Mouse (Mus musculus) left cerebral cortex, adult 8-10 months (tissue): ENCODE measurements at regions not wholly inside any gene's neighbourhood (a gene's known extent, or its start where the extent isn't known, plus 50 kb on each side); places are given as distances from the start of the nearest gene placed in this dataset.

Source experiments
- DNase-seq, 2 experiments: peaks; one replicate each; pipeline ENCODE4 v3.0.0; 2022; ENCODE audit warnings: low spot score in 2 of 2

- no peak for DNase-seq
Measured at GRCm38 (mm10) chr8:8794711-8795110, 104.4 kb upstream of the Arglu1 start.

- DNase-seq: no peak
Measured at GRCm38 (mm10) chr8:8779931-8780330, 89.6 kb upstream of the Arglu1 start.

- no peak for DNase-seq
Measured at GRCm38 (mm10) chr8:8774496-8775015, 84.2 kb upstream of the Arglu1 start.

GRCm38 (mm10) chr8:8772424-8772823, 82.1 kb upstream of the Arglu1 start:
- DNase-seq: no peak

- DNase-seq: no peak
Measured at GRCm38 (mm10) chr8:8770397-8770796, 80.1 kb upstream of the Arglu1 start.

- DNase-seq: no peak
Measured at GRCm38 (mm10) chr8:8762354-8762753, 72.0 kb upstream of the Arglu1 start.

GRCm38 (mm10) chr8:8758283-8758682, 68.0 kb upstream of the Arglu1 start:
- DNase-seq: no peak

GRCm38 (mm10) chr8:8751208-8751607, 60.9 kb upstream of the Arglu1 start:
- DNase-seq: no peak

- DNase-seq: no peak
Measured at GRCm38 (mm10) chr8:8746691-8747090, 56.4 kb upstream of the Arglu1 start.

GRCm38 (mm10) chr8:8745615-8746285, 55.4 kb upstream of the Arglu1 start:
- DNase-seq: no peak
